Mouse (Mus musculus) G1E (cell line): ENCODE measurements at regions not wholly inside any gene's neighbourhood (a gene's known extent, or its start where the extent isn't known, plus 50 kb on each side); places are given as distances from the start of the nearest gene placed in this dataset.

ENCODE experiments used
- ATAC-seq: 2 replicates; pipeline ENCODE4 v1.8.0; 2016; ENCODE audit warnings: mild to moderate bottlenecking; ENCODE audit not compliant: insufficient number of reproducible peaks, poor library complexity, low FRiP score, severe bottlenecking; ENCODE audit errors: extremely low read depth
- DNase-seq: peaks from one replicate; pipeline ENCODE4 v3.0.0; 2012; ENCODE audit warnings: low spot score
- H3K27me3 ChIP-seq: 2 replicates; pipeline ENCODE4 v1.6.1; 2012; ENCODE audit warnings: mild to moderate bottlenecking, low read length, inconsistent platforms; ENCODE audit not compliant: insufficient read depth
- H3K36me3 ChIP-seq: replicated peaks from 2 replicates; pipeline ENCODE3; 2012; ENCODE audit warnings: mild to moderate bottlenecking, inconsistent platforms
- H3K4me1 ChIP-seq: 2 replicates; pipeline ENCODE4 v1.6.1; 2012; ENCODE audit warnings: low read depth, low read length, inconsistent platforms, mixed read lengths; ENCODE audit not compliant: insufficient read depth
- H3K4me3 ChIP-seq: 2 replicates; pipeline ENCODE4 v1.5.1; 2012; ENCODE audit warnings: low read depth, mild to moderate bottlenecking, inconsistent platforms, low read length, moderate library complexity, mixed read lengths
- H3K9me3 ChIP-seq: replicated peaks from 2 replicates; pipeline ENCODE4 v1.6.1; 2012; ENCODE audit warnings: inconsistent platforms
- CTCF ChIP-seq: IDR thresholded peaks from 2 replicates; pipeline ENCODE4 v1.5.1; 2012; ENCODE audit warnings: low read depth, low read length, inconsistent platforms, mixed read lengths
- GATA1 ChIP-seq: IDR thresholded peaks from 2 replicates; pipeline ENCODE4 v1.6.1; 2012; ENCODE audit warnings: borderline replicate concordance, low read length, inconsistent platforms, mixed read lengths
- GATA2 ChIP-seq: IDR thresholded peaks from 2 replicates; pipeline ENCODE4 v1.6.1; 2012; ENCODE audit warnings: low read depth, low read length, inconsistent platforms, borderline replicate concordance
- POLR2AphosphoS5 ChIP-seq: IDR thresholded peaks from 2 replicates; pipeline ENCODE4 v1.6.1; 2012; ENCODE audit warnings: low read depth, low read length, inconsistent platforms; ENCODE audit not compliant: insufficient replicate concordance
- TAL1 ChIP-seq: conservative IDR thresholded peaks from 2 replicates; pipeline ENCODE4 v1.6.1; 2012; ENCODE audit warnings: low read depth, low read length, inconsistent platforms, mixed read lengths

DNA sequence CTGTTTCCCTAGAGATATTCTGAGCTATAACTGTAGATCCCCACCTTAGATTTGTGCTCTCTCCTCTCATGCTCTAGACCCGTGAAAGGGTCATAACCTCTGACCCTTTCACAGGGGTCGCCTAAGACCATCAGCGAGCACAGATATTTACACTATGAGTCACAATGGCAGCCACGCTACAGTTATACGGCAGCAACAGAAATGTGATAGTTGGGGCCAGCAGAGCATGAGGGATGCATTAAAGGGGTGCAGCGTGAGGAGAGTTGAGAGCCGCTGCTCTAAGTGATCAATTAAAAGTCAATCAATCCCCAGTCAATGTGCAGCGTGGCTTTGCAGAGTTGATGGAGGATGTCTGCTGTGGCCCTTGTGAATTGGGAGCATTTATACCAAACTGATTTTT lies 112.7 kb upstream of the Foxn2 start:
- ATAC-seq (no peak), DNase-seq (no peak)
- no peaks in the 10 kb centered on the region for H3K36me3 ChIP-seq
- TF ChIP-seq POLR2AphosphoS5 (no peak), GATA2 (no peak), GATA1 (no peak), TAL1 (no peak), CTCF (no peak)
- no peaks in the 10 kb centered on the region for H3K27me3 ChIP-seq
- no peaks in the 10 kb centered on the region for H3K4me1 ChIP-seq
- no peak overlapping the region for H3K4me3 ChIP-seq
- peaks cover 16% of the 10 kb centered on the region for H3K9me3 ChIP-seq

- DNase-seq (no peak), ATAC-seq (no peak)
- TF ChIP-seq POLR2AphosphoS5: no peak
- no peak for TF ChIP-seq GATA2
- no peak for TF ChIP-seq TAL1
- no peak for TF ChIP-seq GATA1
- TF ChIP-seq CTCF: no peak
- Histone ChIP-seq H3K27me3 (no peaks in the 10 kb centered on the region), H3K36me3 (no peaks in the 10 kb centered on the region), H3K9me3 (peaks cover 16% of the 10 kb centered on the region), H3K4me3 (no peak overlapping the region), H3K4me1 (no peaks in the 10 kb centered on the region)
Measured at GRCm38 (mm10) chr17:88328807-88329206, 111.7 kb upstream of the Foxn2 start.

DNA sequence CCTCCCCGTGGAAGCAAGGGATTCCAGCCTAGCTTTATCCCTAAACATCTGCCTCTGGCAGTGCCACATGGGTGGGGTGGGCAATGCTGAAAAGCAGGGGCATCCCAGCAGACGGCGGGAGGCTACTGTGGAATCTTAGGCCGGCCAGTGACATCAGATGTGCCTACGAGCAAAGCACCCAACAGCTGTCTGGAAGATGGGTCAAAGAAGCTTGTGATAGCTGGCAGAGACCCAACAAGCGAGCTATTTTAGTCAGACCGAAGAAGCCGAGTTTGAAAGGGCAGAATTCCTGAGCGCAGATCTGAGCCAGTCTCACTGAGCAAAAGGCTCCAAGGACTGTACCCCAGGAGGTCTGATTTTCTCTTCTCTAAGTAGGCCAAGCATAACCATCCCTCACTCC lies 110.8 kb upstream of the Foxn2 start:
- no peak for TF ChIP-seq TAL1
- TF ChIP-seq GATA2: no peak
- TF ChIP-seq GATA1: no peak
- TF ChIP-seq POLR2AphosphoS5: no peak
- no peak for TF ChIP-seq CTCF
- Histone ChIP-seq H3K4me3 (no peak overlapping the region), H3K36me3 (no peaks in the 10 kb centered on the region), H3K27me3 (no peaks in the 10 kb centered on the region), H3K4me1 (no peaks in the 10 kb centered on the region), H3K9me3 (peaks cover 16% of the 10 kb centered on the region)
- ATAC-seq (no peak), DNase-seq (no peak)

- no peak overlapping the region for H3K4me3 ChIP-seq
- H3K4me1 ChIP-seq: no peaks in the 10 kb centered on the region
- ATAC-seq (no peak), DNase-seq (no peak)
- TF ChIP-seq CTCF (no peak), GATA1 (no peak), TAL1 (no peak), POLR2AphosphoS5 (no peak), GATA2 (no peak)
- H3K27me3 ChIP-seq: no peaks in the 10 kb centered on the region
- no peaks in the 10 kb centered on the region for H3K36me3 ChIP-seq
- H3K9me3 ChIP-seq: peaks cover 16% of the 10 kb centered on the region
Measured at GRCm38 (mm10) chr17:88330129-88330528, 110.4 kb upstream of the Foxn2 start.

GRCm38 (mm10) chr17:88333816-88334215 lies 106.7 kb upstream of the Foxn2 start:
- ATAC-seq (no peak), DNase-seq (no peak)
- Histone ChIP-seq H3K9me3 (peaks cover 14% of the 10 kb centered on the region), H3K4me3 (no peak overlapping the region), H3K4me1 (no peaks in the 10 kb centered on the region), H3K27me3 (no peaks in the 10 kb centered on the region), H3K36me3 (no peaks in the 10 kb centered on the region)
- no peak for TF ChIP-seq GATA2
- TF ChIP-seq CTCF: no peak
- TF ChIP-seq TAL1: no peak
- no peak for TF ChIP-seq POLR2AphosphoS5
- no peak for TF ChIP-seq GATA1

DNA sequence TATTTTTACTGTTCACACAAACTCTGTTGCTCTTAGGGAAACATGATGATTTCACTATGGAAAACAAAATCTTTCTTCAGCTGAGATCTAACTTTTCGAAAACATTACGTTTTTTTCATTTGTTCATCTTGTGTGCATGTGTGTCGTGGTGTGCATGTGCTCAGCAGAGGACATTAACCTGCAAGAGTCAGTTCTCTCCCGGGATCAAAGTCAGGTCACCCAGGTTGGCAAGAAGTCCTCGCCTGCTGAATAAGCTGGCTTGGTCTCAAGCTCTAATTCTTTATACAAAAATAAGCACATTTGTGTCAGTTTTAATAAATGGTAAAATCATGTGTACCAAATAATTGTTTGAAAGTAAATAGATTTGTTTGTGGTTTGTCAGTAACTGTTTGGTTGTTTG lies 105.2 kb upstream of the Foxn2 start:
- Histone ChIP-seq H3K4me1 (no peaks in the 10 kb centered on the region), H3K9me3 (peaks cover 6% of the 10 kb centered on the region), H3K27me3 (no peaks in the 10 kb centered on the region), H3K36me3 (no peaks in the 10 kb centered on the region), H3K4me3 (no peak overlapping the region)
- DNase-seq (no peak), ATAC-seq (no peak)
- no peak for TF ChIP-seq CTCF
- no peak for TF ChIP-seq TAL1
- TF ChIP-seq GATA2: no peak
- TF ChIP-seq GATA1: no peak
- TF ChIP-seq POLR2AphosphoS5: no peak
